Mouse (Mus musculus): ENCODE measurements around the gene Myd88. TPM values are rescaled to one million over a fixed set of nuclear protein-coding genes. Genes with fewer than 3 reads are reported as not detected.
A peak's percentile ranks its signal among the peaks of the same experiment; 100 is the strongest.
"Not testable (repeated sequence)": the region's sequence is repeated elsewhere in the genome, so short reads cannot be mapped to it uniquely, and the experiment has no call there.

The Myd88 gene
- polyA plus RNA-seq (2016; fragmentation: Nextera tagmentation; extraction: Ambion mirVana) = 11.6 and 11.8 TPM in 2 replicates

- H3K4me2 ChIP-seq (replicated peaks) = peak within 1 kb of the TSS; percentile 71
- peaks cover 5% of the 10 kb centered on the region; the same call in 1 of the 2 replicates for H3K27me3 ChIP-seq
- peak within 1 kb of the TSS; percentile 88 for H3K4me3 ChIP-seq
- peak within 1 kb of the TSS; percentile 88 for H3K9ac ChIP-seq
- peaks cover 20% of the 10 kb centered on the region for H3K4me1 ChIP-seq
- WGBS = under 1% methylated on average over 67 of the region's 68 CpGs
- H3K9me3 ChIP-seq = no peaks in the 10 kb centered on the region
- peaks cover 30% of the 10 kb centered on the region for H3K36me3 ChIP-seq
- ATAC-seq (ENCODE audit: insufficient number of reproducible peaks, insufficient read depth, low FRiP score, low TSS enrichment) = peak; percentile 99
- H3K27ac ChIP-seq = peak within 1 kb of the TSS; percentile 92
These were observed at the start of gene Myd88 for GRCm38 (mm10) chr9:119340909-119341816. Gene Myd88, minus strand, starts transcription at chr9:119341411.

GRCm38 (mm10) chr9:119390214-119390613, 49.0 kb upstream of the Myd88 start:
- Histone ChIP-seq H3K4me3 (no peak overlapping the region), H3K27me3 (no peaks in the 10 kb centered on the region), H3K4me2 (replicated peaks) (no peak overlapping the region), H3K4me1 (no peaks in the 10 kb centered on the region), H3K9ac (no peak overlapping the region), H3K9me3 (no peaks in the 10 kb centered on the region), H3K27ac (no peak overlapping the region), H3K36me3 (peaks cover 3% of the 10 kb centered on the region; the same call in 1 of the 2 replicates)
- no peak for ATAC-seq (ENCODE audit: insufficient number of reproducible peaks, insufficient read depth, low FRiP score, low TSS enrichment)
- WGBS = 88% methylated on average over 2 of the region's 2 CpGs

DNA sequence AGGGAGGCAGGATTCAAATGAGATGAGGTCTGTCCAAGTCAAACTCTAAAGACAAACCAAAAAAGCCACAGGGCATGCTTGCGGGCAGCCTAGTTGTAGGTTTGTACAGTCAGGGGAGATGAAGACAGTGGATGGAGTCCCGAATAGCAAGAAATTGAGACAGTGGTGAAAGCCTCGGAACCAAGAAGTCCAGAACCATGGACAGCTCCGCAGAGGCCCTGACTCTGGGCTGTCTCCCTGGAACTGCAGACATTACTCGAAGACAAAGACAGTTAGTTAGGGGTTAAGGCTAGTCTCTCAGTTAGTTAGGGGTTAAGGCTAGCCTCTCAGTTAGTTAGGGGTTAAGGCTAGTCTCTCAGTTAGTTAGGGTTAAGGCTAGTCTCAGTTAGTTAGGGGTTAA, 47.7 kb upstream of the Myd88 start:
- H3K9me3 ChIP-seq = no peaks in the 10 kb centered on the region
- H3K36me3 ChIP-seq = peaks cover 3% of the 10 kb centered on the region; the same call in 1 of the 2 replicates
- H3K27ac ChIP-seq = no peak overlapping the region
- no peaks in the 10 kb centered on the region for H3K4me1 ChIP-seq
- H3K4me2 ChIP-seq (replicated peaks) = no peak overlapping the region
- 52% methylated on average over 5 of the region's 5 CpGs for WGBS
- H3K9ac ChIP-seq = no peak overlapping the region
- no peak overlapping the region for H3K4me3 ChIP-seq
- no peaks in the 10 kb centered on the region for H3K27me3 ChIP-seq
- ATAC-seq (ENCODE audit: insufficient number of reproducible peaks, insufficient read depth, low FRiP score, low TSS enrichment) = no peak

- Histone ChIP-seq H3K4me1 (no peaks in the 10 kb centered on the region), H3K4me3 (no peak overlapping the region), H3K27me3 (no peaks in the 10 kb centered on the region), H3K36me3 (peaks cover 16% of the 10 kb centered on the region), H3K27ac (no peak overlapping the region), H3K4me2 (replicated peaks) (no peak overlapping the region), H3K9me3 (no peaks in the 10 kb centered on the region), H3K9ac (no peak overlapping the region)
- ATAC-seq (ENCODE audit: insufficient number of reproducible peaks, insufficient read depth, low FRiP score, low TSS enrichment) = no peak
- WGBS = 63% methylated on average over 6 of the region's 6 CpGs
These were observed 41.4 kb upstream of the Myd88 start for GRCm38 (mm10) chr9:119382603-119383002.

DNA sequence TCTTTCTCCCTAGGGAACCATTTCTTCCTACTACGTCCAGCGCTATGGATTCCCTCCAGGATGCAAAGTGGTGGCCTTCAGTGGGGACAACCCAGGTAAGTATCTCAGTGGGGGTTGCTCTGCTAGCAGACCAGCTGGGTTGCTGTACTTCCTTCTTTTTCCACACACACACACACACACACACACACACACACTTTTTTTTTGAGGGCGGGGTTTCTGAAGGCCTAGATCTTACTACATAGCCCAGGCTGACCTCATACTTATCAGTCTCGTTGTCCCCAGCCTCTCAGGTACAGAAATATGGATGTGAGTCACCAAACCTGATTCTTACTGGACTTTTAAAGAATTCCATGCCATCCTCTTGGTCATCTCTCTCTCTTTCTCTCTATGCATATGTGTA, 37.0 kb upstream of the Myd88 start:
- WGBS = 85% methylated on average over 4 of the region's 4 CpGs
- no peaks in the 10 kb centered on the region for H3K9me3 ChIP-seq
- H3K4me3 ChIP-seq = no peak overlapping the region
- H3K27me3 ChIP-seq = no peaks in the 10 kb centered on the region
- H3K36me3 ChIP-seq = peaks cover 13% of the 10 kb centered on the region
- no peak overlapping the region for H3K9ac ChIP-seq
- H3K27ac ChIP-seq = no peak overlapping the region
- no peak for ATAC-seq (ENCODE audit: insufficient number of reproducible peaks, insufficient read depth, low FRiP score, low TSS enrichment)
- H3K4me2 ChIP-seq (replicated peaks) = no peak overlapping the region
- peaks cover 3% of the 10 kb centered on the region; the same call in 1 of the 2 replicates for H3K4me1 ChIP-seq

DNA sequence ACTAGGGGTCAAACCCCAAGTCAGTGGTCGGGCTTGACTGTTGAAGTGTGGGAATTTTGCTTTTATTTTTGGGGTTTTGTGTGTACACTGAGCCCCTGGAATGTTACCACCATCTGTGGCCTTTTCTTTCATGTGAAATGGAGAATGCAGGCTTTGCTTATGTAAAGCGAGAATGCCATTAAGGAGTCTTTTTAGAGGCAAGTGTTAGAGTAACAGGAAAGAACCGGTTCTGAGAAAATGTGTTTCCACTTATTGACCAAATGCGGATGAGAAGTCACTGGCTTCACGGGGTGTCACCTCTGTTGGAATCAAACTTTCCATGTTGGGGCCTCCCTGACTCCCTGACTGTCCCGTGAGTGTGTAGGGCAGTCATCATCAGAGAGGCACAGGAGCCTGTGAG, 34.3 kb upstream of the Myd88 start:
- H3K9ac ChIP-seq = no peak overlapping the region
- peaks cover 5% of the 10 kb centered on the region for H3K36me3 ChIP-seq
- no peaks in the 10 kb centered on the region for H3K27me3 ChIP-seq
- no peak overlapping the region for H3K4me3 ChIP-seq
- no peak overlapping the region for H3K27ac ChIP-seq
- WGBS = 31% methylated on average over 6 of the region's 6 CpGs
- H3K9me3 ChIP-seq = no peaks in the 10 kb centered on the region
- H3K4me1 ChIP-seq = peaks cover 3% of the 10 kb centered on the region; the same call in 1 of the 2 replicates
- H3K4me2 ChIP-seq (replicated peaks) = no peak overlapping the region
- ATAC-seq (ENCODE audit: insufficient number of reproducible peaks, insufficient read depth, low FRiP score, low TSS enrichment) = no peak

DNA sequence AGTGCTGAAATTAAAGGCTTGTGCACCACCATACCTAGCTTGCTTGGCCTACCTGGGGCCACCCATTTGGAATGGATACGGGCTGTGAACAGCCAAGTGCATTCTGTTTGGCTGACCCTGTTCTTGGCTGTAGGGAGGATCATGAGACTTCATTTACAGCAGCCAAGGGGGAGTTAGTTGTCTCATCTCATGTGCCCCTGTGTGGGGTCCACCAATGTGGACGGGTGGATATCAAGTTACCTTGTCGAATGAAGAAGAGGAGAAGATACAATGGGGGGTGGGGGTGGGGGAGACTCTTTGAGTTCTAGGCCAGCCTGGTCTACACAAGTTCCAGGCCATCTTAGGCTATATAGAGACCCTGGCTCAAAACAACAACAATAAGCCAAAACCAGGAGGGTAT, 33.8 kb upstream of the Myd88 start:
- Histone ChIP-seq H3K27ac (no peak overlapping the region), H3K4me2 (replicated peaks) (no peak overlapping the region), H3K36me3 (peaks cover 3% of the 10 kb centered on the region), H3K9ac (no peak overlapping the region), H3K9me3 (no peaks in the 10 kb centered on the region), H3K4me1 (peaks cover 3% of the 10 kb centered on the region; the same call in 1 of the 2 replicates), H3K4me3 (no peak overlapping the region), H3K27me3 (no peaks in the 10 kb centered on the region)
- 56% methylated on average over 3 of the region's 3 CpGs for WGBS
- ATAC-seq (ENCODE audit: insufficient number of reproducible peaks, insufficient read depth, low FRiP score, low TSS enrichment) = peak; percentile 15; the same call in 1 of the 2 replicates

GRCm38 (mm10) chr9:119371251-119371650, 30.0 kb upstream of the Myd88 start:
- ATAC-seq (ENCODE audit: insufficient number of reproducible peaks, insufficient read depth, low FRiP score, low TSS enrichment) = no peak
- H3K4me3 ChIP-seq = no peak overlapping the region

GRCm38 (mm10) chr9:119370770-119371169, 29.6 kb upstream of the Myd88 start:
- WGBS = 72% methylated on average over 4 of the region's 4 CpGs
- not testable (repeated sequence) for H3K27ac ChIP-seq; H3K4me1 ChIP-seq; H3K4me2 ChIP-seq (replicated peaks); H3K27me3 ChIP-seq; H3K9ac ChIP-seq; H3K36me3 ChIP-seq; ATAC-seq (ENCODE audit: insufficient number of reproducible peaks, insufficient read depth, low FRiP score, low TSS enrichment); H3K4me3 ChIP-seq; H3K9me3 ChIP-seq

More at GRCm38 (mm10) chr9:119371251-119371650, 30.0 kb upstream of the Myd88 start:
- no peak overlapping the region for H3K4me2 ChIP-seq (replicated peaks)
- peaks cover 3% of the 10 kb centered on the region; the same call in 1 of the 2 replicates for H3K4me1 ChIP-seq
- no peaks in the 10 kb centered on the region for H3K9me3 ChIP-seq
- H3K27me3 ChIP-seq = no peaks in the 10 kb centered on the region
- no peak overlapping the region for H3K27ac ChIP-seq
- H3K36me3 ChIP-seq = peaks cover 6% of the 10 kb centered on the region
- no peak overlapping the region for H3K9ac ChIP-seq
- WGBS = 38% methylated on average over 4 of the region's 4 CpGs

- 88% methylated on average over 3 of the region's 3 CpGs for WGBS
- H3K27ac ChIP-seq = no peak overlapping the region
- H3K4me2 ChIP-seq (replicated peaks) = no peak overlapping the region
- no peaks in the 10 kb centered on the region for H3K9me3 ChIP-seq
- H3K4me1 ChIP-seq = peaks cover 5% of the 10 kb centered on the region; the same call in 1 of the 2 replicates
- no peak overlapping the region for H3K9ac ChIP-seq
- no peak overlapping the region for H3K4me3 ChIP-seq
- no peak for ATAC-seq (ENCODE audit: insufficient number of reproducible peaks, insufficient read depth, low FRiP score, low TSS enrichment)
- peaks cover 6% of the 10 kb centered on the region for H3K36me3 ChIP-seq
- no peaks in the 10 kb centered on the region for H3K27me3 ChIP-seq
These were observed 27.2 kb upstream of the Myd88 start for GRCm38 (mm10) chr9:119368367-119368766.

DNA sequence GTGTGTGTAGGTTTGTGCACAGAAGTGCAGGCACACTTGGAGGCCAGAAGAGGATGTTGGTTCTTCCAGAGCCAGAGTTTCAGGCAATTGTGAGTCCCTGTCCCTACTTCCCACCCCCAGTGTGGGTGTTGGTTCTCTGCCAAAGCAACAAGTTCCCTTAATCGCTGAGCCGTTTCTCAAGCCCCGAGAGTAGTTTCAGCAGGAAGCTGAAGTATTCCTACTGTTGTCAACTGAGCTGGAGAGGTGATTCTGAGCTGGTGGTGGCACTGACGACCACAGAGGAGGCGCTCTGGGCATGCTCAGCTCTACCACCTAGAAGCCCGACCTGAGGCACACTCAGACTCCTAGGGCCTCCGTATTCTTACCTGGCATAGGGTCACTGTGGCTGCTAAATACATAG, 24.1 kb upstream of the Myd88 start, which contains the start of gene Slc22a14:
Gene Slc22a14, minus strand, starts transcription at position 270 of the 400 bp plus-strand sequence.
- no peak within 1 kb of the TSS for H3K4me2 ChIP-seq (replicated peaks)
- H3K4me3 ChIP-seq = no peak within 1 kb of the TSS
- no peaks in the 10 kb centered on the region for H3K27me3 ChIP-seq
- peaks cover 9% of the 10 kb centered on the region; the same call in 1 of the 2 replicates for H3K4me1 ChIP-seq
- peaks cover 6% of the 10 kb centered on the region for H3K36me3 ChIP-seq
- H3K9ac ChIP-seq = no peak within 1 kb of the TSS
- no peak within 1 kb of the TSS for H3K27ac ChIP-seq
- H3K9me3 ChIP-seq = no peaks in the 10 kb centered on the region
- WGBS = 85% methylated on average over 7 of the region's 7 CpGs
- ATAC-seq (ENCODE audit: insufficient number of reproducible peaks, insufficient read depth, low FRiP score, low TSS enrichment) = no peak

- WGBS = 72% methylated on average over 12 of the region's 12 CpGs
- peaks cover 5% of the 10 kb centered on the region for H3K36me3 ChIP-seq
- no peak overlapping the region for H3K27ac ChIP-seq
- no peaks in the 10 kb centered on the region for H3K9me3 ChIP-seq
- peaks cover 9% of the 10 kb centered on the region; the same call in 1 of the 2 replicates for H3K4me1 ChIP-seq
- no peak overlapping the region for H3K9ac ChIP-seq
- H3K4me3 ChIP-seq = no peak overlapping the region
- H3K27me3 ChIP-seq = no peaks in the 10 kb centered on the region
- H3K4me2 ChIP-seq (replicated peaks) = no peak overlapping the region
- ATAC-seq (ENCODE audit: insufficient number of reproducible peaks, insufficient read depth, low FRiP score, low TSS enrichment) = no peak
These were observed 22.0 kb upstream of the Myd88 start for GRCm38 (mm10) chr9:119363229-119363628.

Data from embryonic facial prominence, embryonic 12.5 days (tissue).